Mouse (Mus musculus) heart, adult 2 months (tissue): ENCODE measurements around the gene Mbd4.

Experiments
- CTCF ChIP-seq: fragments of 200-600 bp; IDR thresholded peaks from 2 replicates; pipeline ENCODE4 v1.8.1; 2022; ENCODE audit warnings: antibody characterized with exemption, mild to moderate bottlenecking, moderate library complexity
- POLR2A ChIP-seq: fragments of 200-500 bp; IDR thresholded peaks from 2 replicates; pipeline ENCODE4 v1.6.1; 2011; ENCODE audit warnings: mild to moderate bottlenecking, low read depth, low read length, control low read depth; ENCODE audit not compliant: insufficient read depth

GRCm38 (mm10) chr6:115846640-115847411, 6.3 kb downstream of the Mbd4 start:
- TF ChIP-seq CTCF = peak; percentile 85
- TF ChIP-seq POLR2A = no peak
